Mouse (Mus musculus): ENCODE results near the gene Ccl11. TPM values are rescaled to one million over a fixed set of nuclear protein-coding genes. Genes with fewer than 3 reads are reported as not detected.

Gene Ccl11
- polyA plus RNA-seq, 1 experiment from 2014 or later = 9.7 TPM

- Histone ChIP-seq H3K9me3 (ENCODE audit: control insufficient read depth, low read length) (no peaks in the 10 kb centered on the region), H3K9ac (ENCODE audit: low read depth, low read length) (no peak within 1 kb of the TSS), H3K4me1 (ENCODE audit: control insufficient read depth, insufficient read depth, low read length) (no peaks in the 10 kb centered on the region), H3K4me2 (replicated peaks; ENCODE audit: low read depth, low read length) (no peak within 1 kb of the TSS), H3K36me3 (ENCODE audit: control insufficient read depth, insufficient read depth, low read length) (no peaks in the 10 kb centered on the region), H3K27me3 (ENCODE audit: control insufficient read depth, insufficient read depth, low read length) (no peaks in the 10 kb centered on the region), H3K27ac (ENCODE audit: low read depth, low read length) (no peak within 1 kb of the TSS), H3K4me3 (ENCODE audit: low read length) (no peak within 1 kb of the TSS)
- 68% methylated on average over 2 of the region's 2 CpGs for WGBS
- no peak for ATAC-seq (ENCODE audit: low FRiP score, low TSS enrichment)
Observed at GRCm38 (mm10) chr11:82101529-82101928, 43.9 kb downstream of the Ccl11 start, which contains the start of gene Ccl12. Gene Ccl12, plus strand, starts transcription at chr11:82101845.

- H3K4me1 ChIP-seq (ENCODE audit: control insufficient read depth, insufficient read depth, low read length) = no peaks in the 10 kb centered on the region
- H3K9ac ChIP-seq (ENCODE audit: low read depth, low read length) = no peak overlapping the region
- no peaks in the 10 kb centered on the region for H3K9me3 ChIP-seq (ENCODE audit: control insufficient read depth, low read length)
- no peak for ATAC-seq (ENCODE audit: low FRiP score, low TSS enrichment)
- no peaks in the 10 kb centered on the region for H3K36me3 ChIP-seq (ENCODE audit: control insufficient read depth, insufficient read depth, low read length)
- no peak overlapping the region for H3K27ac ChIP-seq (ENCODE audit: low read depth, low read length)
- H3K27me3 ChIP-seq (ENCODE audit: control insufficient read depth, insufficient read depth, low read length) = no peaks in the 10 kb centered on the region
- H3K4me3 ChIP-seq (ENCODE audit: low read length) = no peak overlapping the region
- no peak overlapping the region for H3K4me2 ChIP-seq (replicated peaks; ENCODE audit: low read depth, low read length)
Observed at GRCm38 (mm10) chr11:82109611-82110010, 52.0 kb downstream of the Ccl11 start.

- no peak overlapping the region for H3K4me2 ChIP-seq (replicated peaks; ENCODE audit: low read depth, low read length)
- no peaks in the 10 kb centered on the region for H3K27me3 ChIP-seq (ENCODE audit: control insufficient read depth, insufficient read depth, low read length)
- no peak overlapping the region for H3K27ac ChIP-seq (ENCODE audit: low read depth, low read length)
- no peak overlapping the region for H3K4me3 ChIP-seq (ENCODE audit: low read length)
- 48% methylated on average over 6 of the region's 6 CpGs for WGBS
- H3K36me3 ChIP-seq (ENCODE audit: control insufficient read depth, insufficient read depth, low read length) = no peaks in the 10 kb centered on the region
- H3K9me3 ChIP-seq (ENCODE audit: control insufficient read depth, low read length) = no peaks in the 10 kb centered on the region
- no peaks in the 10 kb centered on the region for H3K4me1 ChIP-seq (ENCODE audit: control insufficient read depth, insufficient read depth, low read length)
- H3K9ac ChIP-seq (ENCODE audit: low read depth, low read length) = no peak overlapping the region
- no peak for ATAC-seq (ENCODE audit: low FRiP score, low TSS enrichment)
Observed at GRCm38 (mm10) chr11:82110372-82111248, 53.0 kb downstream of the Ccl11 start.

Other genes with a start within 250 kb of the Ccl11 start
- gene 5530401A14Rik, start 197.2 kb upstream of the Ccl11 start, polyA plus RNA-seq (2014; fragmentation: Nextera tagmentation; extraction: Ambion mirVana) = not detected in 2 replicates
- gene Asic2, start 89.4 kb upstream of the Ccl11 start, polyA plus RNA-seq (2014; fragmentation: Nextera tagmentation; extraction: Ambion mirVana) = 3.4 and 3.8 TPM in 2 replicates
- gene Ccl2, start 22.3 kb upstream of the Ccl11 start, polyA plus RNA-seq (2014; fragmentation: Nextera tagmentation; extraction: Ambion mirVana) = 0.92 and 2.7 TPM in 2 replicates
- gene Gm17268, start 19.3 kb upstream of the Ccl11 start, polyA plus RNA-seq (2014; fragmentation: Nextera tagmentation; extraction: Ambion mirVana) = not detected in 2 replicates
- gene Ccl7, start 12.1 kb upstream of the Ccl11 start, polyA plus RNA-seq (2014; fragmentation: Nextera tagmentation; extraction: Ambion mirVana) = 0.74 and 0.93 TPM in 2 replicates
- gene Ccl12, start 44.0 kb downstream of the Ccl11 start, polyA plus RNA-seq (2014; fragmentation: Nextera tagmentation; extraction: Ambion mirVana) = 0.51 and 1.7 TPM in 2 replicates
- not detected in 2 replicates for gene Ccl8, start 57.4 kb downstream of the Ccl11 start, polyA plus RNA-seq (2014; fragmentation: Nextera tagmentation; extraction: Ambion mirVana)
- gene Ccl1, start 247.9 kb downstream of the Ccl11 start, polyA plus RNA-seq (2014; fragmentation: Nextera tagmentation; extraction: Ambion mirVana) = not detected in 2 replicates

All from kidney, embryonic 14.5 days (tissue).